Mouse (Mus musculus) brain, adult 2 months (tissue): Measurements from ENCODE around the gene Bach1.
"Not testable (repeated sequence)": the region's sequence is repeated elsewhere in the genome, so short reads cannot be mapped to it uniquely, and the experiment has no call there.

Source experiments
- DNase-seq: peaks from one replicate; pipeline ENCODE4 v3.0.0; 2011; ENCODE audit warnings: low read depth, low spot score

Gene Bach1

DNA sequence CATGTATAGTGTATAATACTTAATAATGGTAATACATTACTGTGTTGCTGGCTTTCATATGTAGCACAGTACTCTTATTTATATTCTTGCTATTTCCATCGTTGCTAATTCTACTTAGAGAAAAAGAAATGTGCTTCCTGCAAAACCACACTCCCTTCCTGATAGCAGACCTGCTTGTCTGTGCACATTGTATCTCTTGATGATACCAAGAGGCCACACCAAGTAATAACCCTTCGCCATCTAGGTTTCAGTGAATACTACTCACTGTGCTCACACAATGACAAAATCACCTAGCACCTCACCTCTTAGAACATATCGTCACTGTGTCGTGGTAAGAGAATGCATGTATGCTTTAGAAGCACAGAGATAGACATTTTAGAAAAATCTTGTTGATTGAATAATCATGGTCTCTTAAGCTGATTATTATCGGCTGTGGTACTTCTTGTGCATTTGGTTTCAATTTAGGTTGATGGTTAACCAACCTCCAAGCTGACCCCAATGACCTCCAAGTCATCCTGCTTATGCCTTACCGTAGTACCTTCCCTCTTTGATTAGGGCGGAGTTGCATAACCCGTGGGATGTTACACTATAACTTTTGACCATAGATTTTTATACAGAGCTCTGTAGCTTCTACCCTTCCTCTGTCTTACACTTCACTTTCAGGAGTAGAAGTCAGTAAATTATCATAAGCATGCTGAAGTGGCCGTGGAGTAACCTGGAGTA, 17.7 kb upstream of the Bach1 start:
- no peak for DNase-seq

GRCm38 (mm10) chr16:87681848-87682247, 16.9 kb upstream of the Bach1 start:
- DNase-seq: no peak

- no peak for DNase-seq
Observed at GRCm38 (mm10) chr16:87686458-87686857, 12.3 kb upstream of the Bach1 start.

DNA sequence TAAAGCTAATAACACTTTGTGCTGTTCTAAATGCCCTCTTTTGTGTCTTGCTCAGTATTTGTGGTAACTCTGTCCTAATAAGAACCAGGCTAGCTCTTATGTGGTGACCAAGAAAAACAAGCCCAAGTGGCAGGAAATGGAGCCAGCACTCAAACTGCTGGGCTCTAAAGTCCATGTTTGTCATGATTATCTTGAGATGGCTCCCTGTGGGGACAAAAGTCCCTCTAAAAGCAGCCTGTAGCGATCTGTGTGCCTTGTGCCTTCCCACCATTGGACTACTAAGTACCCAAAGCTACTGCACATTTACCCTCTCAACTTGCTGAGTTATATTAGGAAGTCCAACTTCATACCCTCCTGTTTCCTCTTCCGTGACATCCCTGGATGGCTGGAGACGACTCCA, 11.4 kb upstream of the Bach1 start:
- DNase-seq: no peak

DNA sequence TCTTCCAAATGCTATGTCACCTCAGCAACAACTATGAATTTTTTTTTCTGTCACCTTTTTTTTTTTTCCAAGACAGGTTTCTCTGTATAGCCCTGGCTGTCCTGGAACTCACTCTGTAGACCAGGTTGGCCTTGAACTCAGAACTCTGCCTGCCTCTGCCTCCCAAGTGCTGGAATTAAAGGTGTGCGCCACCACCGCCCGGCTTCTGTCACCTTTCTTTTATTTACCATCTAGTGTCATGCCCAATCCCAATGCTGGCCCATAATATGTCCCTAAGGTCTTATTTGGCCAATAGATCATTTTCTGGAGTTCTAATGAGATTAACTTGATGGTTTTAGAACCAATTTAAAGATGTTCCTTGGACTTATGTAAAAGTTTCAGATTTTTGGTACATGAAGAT, 10.4 kb upstream of the Bach1 start:
- not testable (repeated sequence) for DNase-seq

DNA sequence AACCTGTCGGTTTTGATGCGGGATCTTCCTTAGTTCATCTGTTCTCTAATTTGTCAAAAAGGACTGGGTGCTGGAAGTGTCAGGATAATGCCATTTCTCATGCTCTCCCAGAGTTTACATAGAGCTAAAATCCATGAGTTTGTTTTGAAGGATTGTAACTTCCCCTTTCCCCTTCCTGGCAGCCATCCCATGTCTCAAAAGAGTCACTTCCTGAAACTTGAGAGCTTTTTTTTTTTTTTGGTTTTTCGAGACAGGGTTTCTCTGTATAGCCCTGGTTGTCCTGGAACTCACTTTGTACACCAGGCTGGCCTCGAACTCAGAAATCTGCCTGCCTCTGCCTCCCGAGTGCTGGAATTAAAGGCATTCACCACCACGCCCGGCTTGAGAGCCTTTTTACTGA, 9.9 kb upstream of the Bach1 start:
- DNase-seq: peak; percentile 26

DNA sequence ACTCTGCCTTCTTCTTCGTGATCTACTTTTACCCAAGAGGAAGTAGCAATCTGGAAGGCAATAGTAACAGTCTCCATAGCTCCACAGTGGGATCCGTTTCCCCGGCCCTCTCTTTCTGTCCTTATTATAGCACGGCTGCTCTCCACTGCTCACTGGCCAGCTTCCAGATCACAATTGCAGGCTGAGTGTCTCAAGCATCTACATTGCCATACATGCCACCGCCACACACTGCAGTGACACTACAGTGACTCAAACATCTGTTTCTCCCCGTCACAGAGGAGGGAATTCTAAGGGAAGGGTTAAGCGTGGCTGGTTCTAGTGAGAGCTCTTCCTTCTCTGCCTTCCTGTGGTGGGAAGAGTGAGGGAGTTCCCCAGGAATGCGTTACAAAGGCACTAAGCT, 9.5 kb upstream of the Bach1 start:
- DNase-seq: peak; percentile 54

- DNase-seq: no peak
Observed at GRCm38 (mm10) chr16:87690506-87690905, 8.2 kb upstream of the Bach1 start.

GRCm38 (mm10) chr16:87691102-87691501, 7.6 kb upstream of the Bach1 start:
- DNase-seq: no peak

DNA sequence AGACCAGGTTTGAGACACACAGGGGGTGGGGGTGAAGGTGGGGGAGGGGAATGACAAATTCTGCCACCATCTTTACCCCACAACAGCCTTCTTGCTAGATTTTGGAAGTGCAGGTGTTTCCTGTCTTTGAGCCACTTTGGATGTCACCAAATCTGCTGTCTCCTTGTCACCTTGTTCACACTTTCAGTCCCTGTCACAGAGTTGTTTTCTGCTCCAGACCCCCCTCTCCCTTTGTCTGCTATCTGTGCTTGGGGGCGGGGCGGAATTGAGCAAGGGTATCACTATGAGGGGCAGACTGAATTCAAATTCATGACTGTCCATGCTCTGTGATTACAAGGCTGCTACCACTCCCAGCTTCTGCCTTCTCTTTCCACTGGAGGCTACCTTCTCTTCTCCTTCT, 6.2 kb upstream of the Bach1 start:
- DNase-seq: no peak

GRCm38 (mm10) chr16:87697707-87698365, 909 bp upstream of the Bach1 start:
- peak; percentile 7 for DNase-seq

- DNase-seq: peak; percentile 77
Observed at GRCm38 (mm10) chr16:87699306-87699692, 554 bp downstream of the Bach1 start.

DNA sequence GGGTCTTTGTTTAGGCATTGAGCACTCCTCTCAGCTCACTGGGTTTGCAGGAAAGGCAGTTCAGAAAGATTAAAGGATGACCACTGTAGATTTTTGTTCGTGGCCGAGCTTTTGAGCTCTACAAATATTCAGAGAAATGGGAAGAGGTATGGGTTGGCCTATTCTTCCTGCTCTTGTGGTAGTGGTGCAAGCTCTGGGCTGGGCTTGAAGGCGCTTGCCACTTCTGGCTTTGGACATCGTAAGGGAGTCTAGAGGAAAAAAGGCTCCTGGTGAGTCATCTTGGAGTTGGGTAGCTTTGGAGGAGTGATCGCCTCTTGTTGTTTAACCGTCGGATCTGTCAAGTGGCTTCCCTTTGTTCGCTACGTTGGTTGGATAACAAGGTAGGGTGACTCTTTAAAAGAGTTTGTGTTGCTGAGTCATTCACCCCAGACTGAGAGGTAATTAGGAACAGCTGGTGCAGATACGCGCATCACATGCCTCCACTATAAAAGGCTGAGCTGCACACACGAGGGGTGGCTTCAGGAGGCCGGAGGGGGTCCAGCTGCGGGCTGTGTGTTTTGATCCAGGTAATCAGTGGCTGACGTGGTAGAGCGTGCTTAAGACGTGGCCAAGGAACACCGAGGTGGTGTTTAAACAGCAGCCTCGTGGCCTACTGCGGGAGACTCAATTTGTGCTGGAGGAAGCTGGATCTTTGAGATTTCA, 1.1 kb downstream of the Bach1 start:
- DNase-seq: peak; percentile 70

DNA sequence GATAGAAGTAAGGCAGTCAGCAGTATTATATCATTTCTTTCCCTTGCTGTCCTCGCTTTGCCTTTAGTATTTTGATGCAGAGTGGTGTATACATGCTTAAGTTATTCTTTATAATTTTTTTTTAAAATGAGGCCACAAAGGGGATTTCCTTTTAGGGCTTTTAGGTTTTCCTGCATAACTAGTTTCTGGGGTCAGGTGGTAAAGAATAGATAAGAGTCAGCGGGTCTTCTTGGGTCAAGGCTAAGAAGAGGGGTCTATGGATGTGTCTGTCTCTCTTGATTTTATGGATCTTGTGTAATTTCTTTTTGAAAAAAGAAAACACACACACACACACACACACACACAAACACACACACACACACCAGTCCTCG, 1.6 kb downstream of the Bach1 start:
- no peak for DNase-seq

- DNase-seq: no peak
Observed at GRCm38 (mm10) chr16:87701891-87702290, 3.1 kb downstream of the Bach1 start.

DNA sequence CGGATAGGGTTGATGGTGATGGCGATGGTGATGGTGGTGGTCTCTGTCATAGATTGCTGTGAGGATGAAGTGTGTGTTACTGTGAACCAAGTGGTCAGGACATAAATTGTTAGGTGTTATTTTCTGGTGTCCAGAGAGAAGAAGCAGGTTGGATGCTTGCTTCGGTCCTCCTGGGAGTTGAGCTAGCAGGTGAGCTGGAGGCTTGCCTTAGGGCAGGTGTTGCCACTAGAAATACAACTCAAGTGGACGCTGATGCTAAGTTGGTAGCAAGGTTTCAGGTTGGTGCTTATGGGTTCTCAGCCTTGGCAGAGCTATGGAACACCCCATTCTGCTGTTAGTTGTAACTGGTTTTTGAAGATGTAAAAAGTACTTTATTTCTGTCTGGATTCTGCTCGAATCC, 4.1 kb downstream of the Bach1 start:
- DNase-seq: no peak

DNA sequence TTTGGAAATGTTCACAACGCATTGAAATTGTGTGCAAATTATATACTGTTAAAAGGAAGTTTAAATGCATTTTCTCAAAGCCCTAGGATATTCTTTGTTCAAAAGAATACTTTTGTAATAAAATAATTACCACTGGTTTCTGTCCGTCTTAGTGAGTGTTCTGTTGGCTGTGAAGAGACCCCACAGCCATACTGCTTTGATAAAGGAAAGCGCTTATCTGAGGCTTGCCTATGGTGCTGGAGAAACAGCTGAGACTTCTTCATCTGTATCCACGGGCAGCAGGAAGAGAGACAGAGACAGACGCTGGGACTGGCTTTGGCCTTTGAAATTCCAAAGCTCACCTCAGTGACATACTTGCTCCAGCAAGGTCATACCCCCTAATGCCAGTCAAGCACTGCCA, 5.5 kb downstream of the Bach1 start:
- no peak for DNase-seq

DNA sequence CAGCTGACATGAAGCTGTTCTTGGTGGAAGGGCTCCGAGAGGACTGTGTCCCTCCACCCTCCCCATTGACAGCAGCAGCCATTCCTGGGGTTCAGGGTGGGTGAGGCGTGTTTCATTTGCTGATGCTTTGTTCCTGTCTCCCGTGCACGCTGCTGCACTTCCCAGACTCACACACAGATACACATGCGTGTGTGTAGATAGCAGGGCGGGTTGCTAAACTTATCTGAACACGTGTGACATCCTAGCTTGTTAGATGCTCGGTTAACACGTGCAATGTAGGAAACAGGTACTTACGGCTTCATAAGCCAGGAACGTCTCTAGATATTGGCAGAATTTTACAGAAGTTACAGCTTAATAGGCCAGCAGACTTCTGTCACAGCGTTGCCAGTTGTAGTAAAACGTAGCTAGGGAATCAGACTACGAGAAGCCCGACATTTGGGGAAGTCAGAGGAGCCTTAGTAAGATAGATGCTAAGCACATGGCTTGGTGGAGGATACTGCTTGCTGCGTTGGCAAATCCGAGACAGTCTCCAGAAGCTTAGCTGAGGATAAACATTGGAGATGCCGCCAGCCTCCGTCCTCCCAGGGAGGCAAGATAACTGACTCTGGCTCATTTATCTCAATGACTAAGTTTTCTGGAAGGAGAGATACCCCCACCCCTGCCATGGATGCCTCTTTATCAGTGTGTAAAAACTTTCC, 7.3 kb downstream of the Bach1 start:
- peak; percentile 55 for DNase-seq

GRCm38 (mm10) chr16:87707335-87707734, 8.6 kb downstream of the Bach1 start:
- no peak for DNase-seq

- DNase-seq: no peak
Observed at GRCm38 (mm10) chr16:87708570-87708969, 9.8 kb downstream of the Bach1 start.

GRCm38 (mm10) chr16:87709144-87709543, 10.4 kb downstream of the Bach1 start:
- no peak for DNase-seq

DNA sequence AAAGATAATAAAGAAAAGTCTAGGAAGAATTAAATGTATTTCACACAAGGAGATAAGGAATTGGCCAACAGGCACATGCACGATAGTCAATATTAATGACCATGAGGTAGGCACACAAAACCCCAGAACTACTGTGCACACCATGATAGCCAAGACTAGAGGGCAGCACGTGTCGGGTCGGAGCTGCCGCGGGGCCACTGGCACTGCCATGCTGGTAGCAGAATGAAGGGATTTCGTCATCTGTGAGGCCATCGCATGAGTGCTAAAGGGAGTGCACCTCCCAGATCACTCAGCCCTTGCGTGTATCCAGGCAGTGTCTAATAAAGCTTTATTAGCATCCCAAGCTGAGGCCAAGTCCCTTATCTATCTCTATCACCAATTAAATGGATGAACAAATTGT, 11.2 kb downstream of the Bach1 start:
- no peak for DNase-seq
